Mouse (Mus musculus): ENCODE data around the gene Syngr1. TPM values are rescaled to one million over a fixed set of nuclear protein-coding genes. Genes with fewer than 3 reads are reported as not detected.

The Syngr1 gene
- polyA plus RNA-seq, 1 experiment from 2014 or later = 21.5 TPM

DNA sequence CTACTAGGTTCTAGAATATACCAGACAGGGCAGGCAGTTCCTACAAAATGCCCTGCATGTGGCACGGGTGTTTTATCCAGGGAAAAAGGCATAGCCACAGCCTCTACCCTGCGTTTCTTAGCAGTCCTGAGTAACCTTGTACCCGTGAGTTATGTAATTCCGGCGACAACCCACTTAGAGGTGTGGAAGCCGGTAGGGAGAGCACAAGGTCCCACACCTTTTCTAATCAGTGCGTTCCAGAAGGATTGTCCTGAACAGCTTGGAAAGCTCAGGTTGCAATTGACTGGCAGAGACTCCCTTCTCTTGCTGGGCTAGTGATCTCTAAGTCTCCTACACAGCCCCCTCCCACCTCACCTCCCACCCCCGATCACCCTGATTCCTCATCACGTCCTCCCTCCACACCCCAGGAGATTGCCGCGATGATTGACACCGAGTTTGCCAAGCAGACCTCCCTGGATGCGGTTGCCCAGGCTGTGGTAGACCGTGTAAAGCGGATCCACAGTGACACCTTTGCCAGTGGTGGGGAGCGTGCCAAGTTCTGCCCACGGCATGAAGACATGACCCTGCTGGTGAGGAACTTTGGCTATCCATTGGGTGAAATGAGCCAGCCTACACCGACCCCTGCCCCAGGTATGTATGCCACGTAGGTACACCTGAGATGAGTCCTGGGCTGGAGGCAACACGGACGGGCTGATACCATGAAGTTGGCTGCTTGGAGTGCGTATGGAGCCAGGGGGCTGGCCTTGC lies 66.2 kb downstream of the Syngr1 start:
- H3K9me3 ChIP-seq (replicated peaks) = no peaks in the 10 kb centered on the region
- H3K9ac ChIP-seq = no peak overlapping the region
- H3K4me3 ChIP-seq = no peak overlapping the region
- no peak overlapping the region for H3K27ac ChIP-seq
- WGBS = 94% methylated on average over 22 of the region's 22 CpGs
- H3K36me3 ChIP-seq (ENCODE audit: poor library complexity, severe bottlenecking) = peaks cover 98% of the 10 kb centered on the region
- no peaks in the 10 kb centered on the region for H3K4me1 ChIP-seq
- H3K27me3 ChIP-seq = no peaks in the 10 kb centered on the region
- no peak overlapping the region for H3K4me2 ChIP-seq
- ATAC-seq = no peak

DNA sequence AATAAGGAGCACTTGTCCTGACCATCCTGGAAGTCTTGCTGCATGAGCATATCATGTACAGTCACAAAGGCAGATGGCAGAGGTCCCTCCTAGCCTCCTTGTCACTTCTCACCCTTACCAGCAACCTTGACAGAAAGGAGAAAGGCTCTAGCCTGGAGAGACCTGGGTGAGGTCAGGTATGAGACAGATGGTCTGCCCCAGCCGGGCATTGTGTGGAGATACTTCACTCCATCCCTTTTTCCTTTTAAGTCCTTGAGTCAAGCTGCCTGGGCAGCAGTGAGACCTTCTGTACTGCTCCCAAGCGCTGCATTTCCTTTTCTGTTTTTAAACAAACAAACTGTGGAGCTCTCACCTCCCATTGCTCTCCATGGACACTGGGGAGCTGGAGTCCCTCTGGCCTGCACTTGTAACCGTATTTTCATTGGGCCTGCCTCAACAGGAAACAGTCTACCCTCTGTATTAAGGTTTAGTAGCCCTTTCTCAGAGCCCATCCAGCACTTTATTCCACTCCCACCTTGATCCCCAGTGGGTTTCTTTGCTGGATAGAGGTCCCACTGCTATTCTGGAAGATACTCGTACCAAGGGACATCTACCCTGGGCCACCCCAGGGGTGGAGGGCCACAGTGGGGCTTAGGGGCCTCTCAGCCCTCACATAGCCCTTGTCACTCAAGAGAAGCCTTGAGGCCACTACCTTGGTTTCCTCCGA lies 67.0 kb downstream of the Syngr1 start:
- ATAC-seq = no peak
- WGBS = 79% methylated on average over 5 of the region's 5 CpGs
- H3K4me3 ChIP-seq = no peak overlapping the region
- no peak overlapping the region for H3K9ac ChIP-seq
- H3K27me3 ChIP-seq = no peaks in the 10 kb centered on the region
- peaks cover 94% of the 10 kb centered on the region for H3K36me3 ChIP-seq (ENCODE audit: poor library complexity, severe bottlenecking)
- H3K4me1 ChIP-seq = no peaks in the 10 kb centered on the region
- no peak overlapping the region for H3K27ac ChIP-seq
- H3K4me2 ChIP-seq = no peak overlapping the region
- no peaks in the 10 kb centered on the region for H3K9me3 ChIP-seq (replicated peaks)

GRCm38 (mm10) chr15:80158707-80159090 lies 67.6 kb downstream of the Syngr1 start:
- Histone ChIP-seq H3K9me3 (replicated peaks) (no peaks in the 10 kb centered on the region), H3K27me3 (no peaks in the 10 kb centered on the region), H3K36me3 (ENCODE audit: poor library complexity, severe bottlenecking) (peaks cover 94% of the 10 kb centered on the region), H3K4me2 (no peak overlapping the region), H3K9ac (no peak overlapping the region), H3K4me3 (no peak overlapping the region), H3K27ac (no peak overlapping the region), H3K4me1 (no peaks in the 10 kb centered on the region)
- ATAC-seq = no peak
- 56% methylated on average over 4 of the region's 4 CpGs for WGBS

DNA sequence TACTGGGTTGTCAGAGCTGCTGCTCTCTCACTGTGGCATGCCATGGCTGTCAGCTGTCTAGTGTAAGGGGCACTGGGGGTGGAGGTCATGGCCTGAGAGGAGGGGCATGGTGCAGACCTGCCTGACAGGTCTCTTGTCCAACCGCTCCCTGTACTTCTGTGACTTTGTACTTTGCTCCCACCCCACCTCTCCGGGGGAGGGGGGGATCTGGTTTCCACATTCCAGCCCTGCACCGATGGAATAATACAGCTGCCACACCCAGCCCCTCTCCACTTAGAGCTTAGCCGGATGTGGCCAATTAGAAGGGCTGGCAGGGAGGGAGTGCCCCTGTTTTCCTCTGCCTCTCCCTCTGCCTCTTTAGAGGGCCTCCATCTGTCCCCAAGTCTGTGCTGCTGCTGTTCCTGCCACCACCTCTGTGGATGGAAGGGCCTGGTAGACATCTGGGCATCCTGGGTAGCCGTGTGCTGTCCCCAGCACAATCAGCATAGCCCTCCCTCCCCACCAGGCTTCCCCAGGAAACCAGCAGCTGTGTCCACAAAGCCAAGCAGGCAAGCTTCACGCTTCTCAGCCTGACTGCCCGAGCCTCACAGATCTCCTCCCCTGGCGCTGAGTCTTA lies 68.3 kb downstream of the Syngr1 start:
- Histone ChIP-seq H3K4me1 (no peaks in the 10 kb centered on the region), H3K27ac (no peak overlapping the region; the same call in 1 of the 2 replicates), H3K4me3 (no peak overlapping the region), H3K27me3 (no peaks in the 10 kb centered on the region), H3K9me3 (replicated peaks) (no peaks in the 10 kb centered on the region), H3K9ac (0 out of 2 replicates have a peak overlapping the region, but pooled peaks have one; percentile 27), H3K4me2 (no peak overlapping the region), H3K36me3 (ENCODE audit: poor library complexity, severe bottlenecking) (peaks cover 88% of the 10 kb centered on the region)
- ATAC-seq = no peak
- WGBS = 50% methylated on average over 8 of the region's 8 CpGs

DNA sequence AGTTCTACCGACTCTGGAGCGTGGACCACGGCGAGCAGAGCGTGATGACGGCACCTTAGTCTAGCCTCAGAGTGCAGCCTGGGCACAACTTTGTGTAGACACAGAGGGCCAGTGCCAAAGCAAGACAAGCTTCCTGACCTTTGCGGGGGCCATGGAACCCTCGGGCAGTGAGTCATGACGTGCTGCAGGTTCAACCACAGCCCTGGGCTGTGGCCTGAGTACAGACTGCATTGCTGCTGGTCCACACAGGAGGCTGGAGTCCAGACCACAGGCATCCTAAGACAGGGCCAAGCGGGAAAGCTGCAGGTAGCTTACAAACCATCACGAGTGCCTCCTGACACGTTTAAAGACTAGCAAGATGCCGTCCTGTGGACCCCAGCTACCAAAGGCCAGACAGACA lies 69.1 kb downstream of the Syngr1 start:
- H3K9me3 ChIP-seq (replicated peaks) = no peaks in the 10 kb centered on the region
- no peak overlapping the region for H3K4me3 ChIP-seq
- no peaks in the 10 kb centered on the region for H3K4me1 ChIP-seq
- H3K27ac ChIP-seq = 0 out of 2 replicates have a peak overlapping the region, but pooled peaks have one; percentile 0
- no peak overlapping the region for H3K4me2 ChIP-seq
- peaks cover 80% of the 10 kb centered on the region for H3K36me3 ChIP-seq (ENCODE audit: poor library complexity, severe bottlenecking)
- H3K9ac ChIP-seq = no peak overlapping the region
- WGBS = 92% methylated on average over 13 of the region's 13 CpGs
- no peak for ATAC-seq
- no peaks in the 10 kb centered on the region for H3K27me3 ChIP-seq

- no peaks in the 10 kb centered on the region for H3K4me1 ChIP-seq
- H3K9me3 ChIP-seq (replicated peaks) = no peaks in the 10 kb centered on the region
- H3K27me3 ChIP-seq = no peaks in the 10 kb centered on the region
- ATAC-seq = no peak
- H3K4me2 ChIP-seq = no peak overlapping the region
- no peak overlapping the region for H3K4me3 ChIP-seq
- H3K9ac ChIP-seq = no peak overlapping the region
- H3K27ac ChIP-seq = 0 out of 2 replicates have a peak overlapping the region, but pooled peaks have one; percentile 0
- peaks cover 76% of the 10 kb centered on the region for H3K36me3 ChIP-seq (ENCODE audit: poor library complexity, severe bottlenecking)
- WGBS = 93% methylated on average over 4 of the region's 4 CpGs
Observed at GRCm38 (mm10) chr15:80160726-80161125, 69.6 kb downstream of the Syngr1 start.

GRCm38 (mm10) chr15:80161199-80161598 lies 70.1 kb downstream of the Syngr1 start:
- no peak overlapping the region for H3K27ac ChIP-seq
- 89% methylated on average over 3 of the region's 3 CpGs for WGBS

DNA sequence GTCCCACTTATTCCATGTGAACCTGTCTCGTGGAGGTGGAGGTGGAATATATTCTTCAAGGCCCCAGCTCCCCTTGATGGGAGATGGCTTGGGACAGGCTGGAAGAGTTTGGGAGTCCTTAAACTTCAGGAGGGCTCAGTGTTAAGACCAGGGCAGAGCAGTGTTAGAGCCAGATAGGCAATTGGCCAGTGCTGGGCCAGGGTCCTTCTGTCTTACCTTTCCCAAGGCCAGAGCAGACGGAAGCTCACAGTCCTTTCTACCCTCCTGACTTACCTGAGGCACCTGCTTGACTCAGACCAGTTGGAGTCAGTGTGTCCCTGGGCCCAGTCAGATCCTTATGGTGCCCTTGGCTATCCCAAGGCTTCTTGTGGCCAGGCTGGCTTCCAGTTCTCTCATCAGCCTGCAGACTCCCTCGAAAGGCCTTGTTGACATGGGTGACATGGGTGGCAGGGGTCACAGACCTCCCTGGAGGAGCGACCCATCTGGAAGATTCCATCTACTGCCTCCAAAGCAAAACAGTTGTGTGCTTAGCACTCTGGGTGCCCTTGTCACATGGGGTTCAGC lies 71.3 kb downstream of the Syngr1 start:
- H3K4me2 ChIP-seq = no peak overlapping the region
- H3K36me3 ChIP-seq (ENCODE audit: poor library complexity, severe bottlenecking) = peaks cover 59% of the 10 kb centered on the region

More at GRCm38 (mm10) chr15:80161199-80161598, 70.1 kb downstream of the Syngr1 start:
- peaks cover 71% of the 10 kb centered on the region for H3K36me3 ChIP-seq (ENCODE audit: poor library complexity, severe bottlenecking)
- no peak for ATAC-seq
- H3K27me3 ChIP-seq = no peaks in the 10 kb centered on the region
- H3K4me1 ChIP-seq = no peaks in the 10 kb centered on the region
- H3K4me2 ChIP-seq = no peak overlapping the region
- no peak overlapping the region for H3K9ac ChIP-seq
- H3K9me3 ChIP-seq (replicated peaks) = no peaks in the 10 kb centered on the region
- no peak overlapping the region for H3K4me3 ChIP-seq

GRCm38 (mm10) chr15:80163274-80163673 lies 72.1 kb downstream of the Syngr1 start:
- WGBS = 87% methylated on average over 11 of the region's 11 CpGs
- Histone ChIP-seq H3K27me3 (no peaks in the 10 kb centered on the region), H3K9ac (no peak overlapping the region)

More for the DNA sequence above, 71.3 kb downstream of the Syngr1 start:
- ATAC-seq = no peak
- H3K9ac ChIP-seq = no peak overlapping the region
- no peaks in the 10 kb centered on the region for H3K27me3 ChIP-seq
- 93% methylated on average over 4 of the region's 4 CpGs for WGBS
- no peak overlapping the region for H3K27ac ChIP-seq
- no peak overlapping the region for H3K4me3 ChIP-seq
- no peaks in the 10 kb centered on the region for H3K9me3 ChIP-seq (replicated peaks)
- H3K4me1 ChIP-seq = no peaks in the 10 kb centered on the region

DNA sequence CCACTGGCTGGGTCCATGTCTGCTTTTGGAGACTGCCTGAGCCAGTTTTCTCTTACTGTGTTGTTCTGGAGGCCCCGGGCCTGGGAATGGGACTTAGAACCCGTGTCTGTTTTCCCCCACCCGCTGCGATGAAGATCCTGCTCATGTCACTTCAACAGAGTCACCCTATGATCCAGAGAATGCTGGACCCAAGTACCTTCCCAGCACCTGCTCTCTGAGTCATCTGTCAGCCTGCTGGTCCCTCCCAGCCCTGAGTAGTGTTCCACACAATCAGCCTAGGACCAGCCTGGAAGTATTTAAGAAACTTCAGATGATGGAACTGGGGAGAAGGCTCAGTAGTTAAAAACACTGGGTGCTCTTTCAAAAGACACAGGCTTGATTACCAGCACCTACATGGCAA lies 72.6 kb downstream of the Syngr1 start:
- Histone ChIP-seq H3K9me3 (replicated peaks) (no peaks in the 10 kb centered on the region), H3K27ac (no peak overlapping the region), H3K4me1 (no peaks in the 10 kb centered on the region), H3K9ac (no peak overlapping the region), H3K36me3 (ENCODE audit: poor library complexity, severe bottlenecking) (peaks cover 47% of the 10 kb centered on the region), H3K4me3 (no peak overlapping the region), H3K27me3 (no peaks in the 10 kb centered on the region), H3K4me2 (no peak overlapping the region)
- 90% methylated on average over 4 of the region's 4 CpGs for WGBS
- no peak for ATAC-seq

More at GRCm38 (mm10) chr15:80163274-80163673, 72.1 kb downstream of the Syngr1 start:
- no peaks in the 10 kb centered on the region for H3K9me3 ChIP-seq (replicated peaks)
- H3K4me1 ChIP-seq = no peaks in the 10 kb centered on the region
- H3K27ac ChIP-seq = no peak overlapping the region
- no peak for ATAC-seq
- H3K36me3 ChIP-seq (ENCODE audit: poor library complexity, severe bottlenecking) = peaks cover 51% of the 10 kb centered on the region
- no peak overlapping the region for H3K4me2 ChIP-seq
- no peak overlapping the region for H3K4me3 ChIP-seq

GRCm38 (mm10) chr15:80165396-80165795 lies 74.3 kb downstream of the Syngr1 start:
- no peak overlapping the region for H3K27ac ChIP-seq
- H3K9ac ChIP-seq = no peak overlapping the region
- no peak overlapping the region for H3K4me2 ChIP-seq
- no peaks in the 10 kb centered on the region for H3K27me3 ChIP-seq
- peaks cover 30% of the 10 kb centered on the region for H3K36me3 ChIP-seq (ENCODE audit: poor library complexity, severe bottlenecking)
- 69% methylated on average over 5 of the region's 5 CpGs for WGBS
- ATAC-seq = peak; percentile 48; the same call in 1 of the 2 replicates
- H3K4me1 ChIP-seq = no peaks in the 10 kb centered on the region
- no peak overlapping the region for H3K4me3 ChIP-seq
- H3K9me3 ChIP-seq (replicated peaks) = no peaks in the 10 kb centered on the region
